Mouse (Mus musculus) right cerebral cortex, postnatal 36 days (tissue): Measurements from ENCODE around the gene Patj.

Experiments used
- DNase-seq, 2 experiments: peaks; one replicate each; pipeline ENCODE4 v3.0.0; 2022; ENCODE audit warnings: low spot score in 2 of 2, mixed read lengths in 1 of 2

Patj gene

DNA sequence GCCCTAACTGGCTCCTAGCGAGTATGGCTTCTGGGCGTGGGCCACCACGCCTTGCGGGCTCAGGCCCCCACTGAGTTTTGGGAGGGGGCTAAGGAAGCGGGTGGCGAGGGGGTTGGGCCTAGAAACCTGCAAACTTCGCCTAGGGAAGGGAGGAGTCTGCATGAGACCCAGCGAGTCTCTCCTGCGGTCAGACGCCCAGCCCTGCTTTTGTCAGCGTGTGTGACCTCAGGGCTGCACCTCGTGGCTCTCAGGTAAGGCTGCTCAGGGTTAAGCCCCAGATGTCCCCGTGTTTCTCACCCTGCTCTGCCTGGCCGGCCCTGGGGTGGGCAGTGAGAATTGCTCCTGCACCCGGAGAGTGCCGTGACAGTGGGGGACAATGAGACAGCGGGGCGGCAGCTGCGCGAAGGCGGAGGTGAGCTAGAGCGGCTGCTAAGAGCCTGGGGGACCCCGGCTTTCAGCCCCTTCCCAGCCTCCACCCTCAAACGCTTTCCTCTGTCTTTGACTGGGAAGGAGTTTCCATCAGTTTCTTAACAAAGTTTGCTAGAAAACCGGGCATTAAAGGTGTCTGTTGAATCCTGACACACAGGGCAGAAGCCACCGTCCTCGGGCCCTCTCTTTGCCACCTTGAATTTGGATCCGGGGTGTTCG is 331.1 kb downstream of the Patj start, which contains the start of gene L1td1:
Gene L1td1 (plus strand): TSS at position 145 of the 648 bp plus-strand sequence.
- no peak for DNase-seq

DNA sequence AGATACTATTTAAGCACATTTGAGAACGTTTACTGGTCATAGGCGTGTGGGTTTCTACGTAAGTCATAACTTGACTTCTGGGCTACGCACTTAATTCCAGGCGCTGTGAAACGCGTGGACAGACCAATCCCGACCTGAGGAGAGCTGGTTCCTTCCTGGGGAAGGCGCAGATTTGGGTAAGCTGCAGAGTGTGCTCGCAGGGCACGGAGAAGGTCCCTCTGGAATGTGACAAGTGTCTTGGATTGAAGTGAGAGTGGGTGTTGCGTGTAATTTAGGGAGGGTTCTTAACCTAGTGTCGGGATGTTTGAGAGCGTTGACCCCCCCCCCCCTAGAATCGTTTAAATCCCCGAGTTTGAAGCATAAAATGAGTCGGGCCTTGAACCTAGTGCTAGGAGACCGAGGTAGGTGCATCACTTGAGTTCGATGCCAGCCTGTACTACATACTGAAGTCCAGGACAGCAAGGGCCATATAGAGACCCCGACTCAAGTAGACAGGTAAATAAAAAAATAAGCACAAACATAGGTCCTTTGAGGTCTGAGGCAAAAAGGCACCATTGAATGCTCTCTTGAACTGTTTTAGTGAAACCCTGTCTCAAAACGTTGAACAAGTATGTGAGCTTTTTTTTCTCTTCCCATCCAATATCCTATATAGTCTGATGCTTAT is 331.8 kb downstream of the Patj start:
- DNase-seq, result no peak

DNA sequence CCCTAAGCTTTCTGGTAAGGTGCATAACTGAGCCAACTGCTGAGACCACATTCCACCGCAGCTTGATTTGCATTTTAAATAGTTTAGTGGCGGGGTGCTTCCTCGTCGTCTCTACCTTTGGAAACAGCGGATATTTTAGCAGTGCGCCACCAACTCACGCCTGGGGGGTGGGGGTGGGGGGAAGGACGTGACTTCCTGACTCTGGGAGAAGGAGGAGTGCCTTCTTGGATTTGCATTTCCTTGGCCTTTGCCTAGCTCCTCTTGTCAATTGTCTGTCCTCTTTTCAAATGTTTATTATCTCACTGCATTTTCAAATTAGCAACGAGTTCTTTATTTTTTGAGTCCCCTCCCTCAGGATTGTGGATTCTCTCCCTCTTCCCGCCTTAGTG is 332.4 kb downstream of the Patj start:
- no peak for DNase-seq

DNA sequence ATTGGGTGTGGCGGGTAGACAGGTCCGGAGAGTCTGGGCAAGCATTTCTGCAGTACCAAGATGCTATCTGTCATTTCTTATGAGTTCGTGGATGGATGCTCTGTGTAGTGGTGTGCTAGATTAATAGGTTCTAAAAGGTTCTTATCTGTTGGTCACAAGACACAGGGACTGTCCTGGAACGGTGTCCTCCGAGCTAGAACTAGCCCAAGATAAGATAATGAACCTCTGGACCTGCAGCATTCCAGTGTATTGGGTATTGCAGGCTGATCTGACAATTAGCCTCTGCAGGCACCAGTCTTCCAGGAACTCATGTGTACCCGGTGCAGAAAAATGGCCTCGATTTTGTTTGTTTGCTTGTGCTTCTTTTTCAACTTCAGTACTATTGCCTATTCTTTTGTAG is 333.1 kb downstream of the Patj start:
- no peak for DNase-seq

DNA sequence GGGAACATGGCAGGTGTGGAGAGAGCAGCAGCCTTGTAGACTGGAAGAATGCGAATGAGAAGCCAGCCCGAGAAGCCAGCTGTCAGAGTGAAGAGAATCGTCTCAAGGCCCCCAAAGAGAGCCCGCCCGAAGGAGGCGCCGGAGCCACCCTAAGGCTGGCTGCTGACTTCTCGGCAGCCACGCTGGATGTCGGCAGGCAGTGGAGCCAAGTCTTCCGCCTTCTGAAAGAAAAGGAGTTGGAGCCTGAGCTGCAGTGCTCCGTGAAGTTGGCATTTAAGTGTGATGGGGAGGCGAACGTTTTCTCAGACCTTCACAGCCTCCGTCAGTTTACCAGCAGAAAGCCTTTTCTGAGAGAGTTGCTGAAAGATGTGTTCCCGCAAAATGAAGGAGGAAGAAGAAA is 338.1 kb downstream of the Patj start:
- no peak for DNase-seq

DNA sequence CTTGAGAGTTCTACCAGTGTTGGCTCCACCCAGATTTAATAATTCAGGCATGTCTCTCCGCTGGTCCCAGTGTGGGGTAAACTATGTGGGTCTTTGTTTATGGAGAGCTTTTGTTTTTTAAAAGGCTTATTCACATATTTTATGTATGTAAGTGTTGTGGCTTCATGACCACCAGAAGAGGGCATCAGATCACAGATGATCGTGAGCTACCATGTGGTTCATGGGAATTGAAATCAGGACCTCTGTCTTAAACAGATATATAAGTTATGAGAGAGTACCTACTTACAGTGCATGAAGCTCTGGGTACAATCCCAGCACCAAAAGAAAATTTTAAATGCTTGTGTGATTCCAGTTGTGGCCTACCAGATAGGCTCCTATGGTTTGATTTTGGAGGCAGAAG is 344.2 kb downstream of the Patj start:
- DNase-seq, result no peak

DNA sequence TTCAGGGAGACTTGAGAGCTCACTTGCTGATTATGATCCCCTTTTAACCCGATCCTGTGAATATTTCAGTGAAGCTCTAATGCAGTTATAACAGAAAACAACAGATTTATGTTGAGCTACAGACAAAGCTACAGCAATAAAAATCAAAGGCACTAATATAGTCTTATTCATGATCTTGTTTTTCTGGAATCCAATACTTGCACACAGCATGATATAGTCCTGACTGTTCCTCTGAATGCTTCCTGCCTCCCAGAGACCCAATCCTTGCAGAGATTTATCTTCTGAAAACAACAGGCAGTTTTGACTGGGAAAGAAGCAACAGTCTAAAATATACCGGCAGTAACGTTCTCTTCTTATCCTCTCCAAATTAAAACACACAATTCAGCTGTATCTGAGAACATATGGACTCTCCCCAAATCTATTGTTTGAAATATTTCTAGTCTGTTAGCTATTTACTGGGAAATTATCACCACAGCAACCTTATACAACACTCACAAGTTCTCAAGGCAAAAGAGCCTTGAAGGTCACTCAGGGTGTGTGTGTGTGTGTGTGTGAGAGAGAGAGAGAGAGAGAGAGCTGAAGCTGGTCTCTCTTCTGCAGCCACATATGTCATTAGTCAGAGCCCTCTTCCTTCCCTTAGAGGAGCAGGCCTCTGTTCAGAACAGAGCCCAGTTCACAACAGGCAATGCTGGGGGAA is 347.8 kb downstream of the Patj start:
- no peak for DNase-seq

DNA sequence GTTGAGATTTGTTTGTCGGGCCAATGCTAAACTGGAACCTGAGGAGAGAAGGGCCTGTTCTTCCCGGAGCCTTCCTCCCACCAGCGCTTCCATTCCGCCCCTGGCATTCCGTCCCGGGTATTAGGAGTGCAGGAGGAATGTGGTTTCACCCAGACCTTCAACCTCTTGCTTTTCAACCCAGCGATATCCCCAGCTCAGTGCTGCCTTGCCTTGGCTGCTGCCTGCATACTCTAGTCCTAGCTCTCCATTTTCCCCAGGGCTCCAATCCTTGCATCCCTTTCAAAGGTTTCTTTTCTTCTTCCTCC is 348.3 kb downstream of the Patj start:
- no peak for DNase-seq

DNA sequence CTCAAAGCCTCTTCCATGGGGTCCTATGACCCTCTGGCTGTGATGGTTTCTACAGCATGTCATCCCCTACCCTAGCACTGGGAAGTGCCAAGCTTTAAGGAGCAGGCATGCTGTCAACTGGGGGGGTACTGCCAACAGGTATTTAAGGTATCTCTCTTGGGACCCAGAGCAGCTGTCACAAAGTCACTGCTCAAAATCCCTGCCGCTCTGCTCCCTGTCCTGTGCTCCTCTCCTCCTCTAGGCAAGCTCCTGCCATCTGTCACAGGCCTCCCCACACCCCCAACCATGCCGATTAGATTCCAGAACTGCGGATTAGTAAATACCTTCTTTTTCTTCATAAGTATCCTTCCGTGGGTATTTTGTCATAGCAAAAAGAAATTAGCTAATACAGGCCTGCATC is 358.9 kb downstream of the Patj start:
- no peak for DNase-seq

DNA sequence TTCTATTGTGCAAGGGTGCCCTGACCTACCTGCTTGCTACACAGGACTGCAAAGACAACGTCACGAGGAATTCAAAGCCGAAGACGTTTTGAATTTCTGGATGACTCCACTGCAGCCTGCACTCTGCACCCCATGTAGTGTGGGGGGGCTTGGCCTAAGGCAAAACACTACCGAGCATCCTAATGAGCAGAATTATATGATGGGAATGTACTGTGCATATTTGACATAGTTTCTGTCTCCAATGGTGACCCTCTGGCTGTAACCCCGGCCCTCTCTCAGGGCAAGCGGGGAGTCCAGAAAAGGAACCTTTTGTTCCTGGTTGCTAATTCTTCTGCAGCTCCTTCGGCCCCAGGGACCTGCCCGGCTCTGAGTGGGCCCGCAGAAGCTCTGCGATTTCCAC is 360.6 kb downstream of the Patj start:
- DNase-seq, result no peak

DNA sequence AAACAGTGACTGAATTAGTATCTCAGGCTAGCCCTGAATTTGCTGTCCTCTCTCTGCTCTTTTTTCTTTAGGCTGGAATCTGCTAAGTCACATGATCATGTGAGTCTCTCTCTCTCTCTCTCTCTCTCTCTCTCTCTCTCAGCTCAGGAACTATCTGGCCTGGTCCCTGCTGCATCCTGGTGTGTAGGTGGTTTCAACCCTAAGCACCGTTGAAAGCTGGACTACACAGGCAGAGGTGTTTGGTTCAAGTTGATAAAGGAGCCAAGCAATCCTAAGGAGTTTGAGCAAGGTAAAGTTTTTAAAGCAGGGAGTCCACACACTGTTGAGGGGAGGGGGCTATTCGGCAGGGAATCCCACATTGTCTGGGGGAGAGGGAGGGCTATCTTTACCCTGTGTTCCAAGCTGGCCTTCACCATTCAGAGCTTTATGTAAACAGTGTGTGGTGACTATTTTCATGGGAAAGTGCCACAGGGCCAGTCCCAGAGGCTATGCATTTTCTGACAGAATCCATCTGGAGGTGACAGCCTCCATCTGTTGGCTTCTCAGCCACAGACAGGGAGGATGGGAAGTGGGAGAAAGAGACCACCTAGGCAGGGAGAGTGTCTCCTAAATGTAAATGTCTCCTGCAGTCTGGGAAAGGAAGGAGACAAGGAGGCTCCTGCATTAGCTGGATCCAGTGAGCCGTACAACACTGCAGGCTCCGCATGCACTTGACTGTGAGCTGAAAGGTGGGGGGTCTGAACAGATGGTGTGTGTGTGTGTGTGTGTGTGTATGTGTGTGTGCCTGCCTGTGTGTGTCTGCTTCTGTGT is 362.6 kb downstream of the Patj start:
- no peak for DNase-seq

DNA sequence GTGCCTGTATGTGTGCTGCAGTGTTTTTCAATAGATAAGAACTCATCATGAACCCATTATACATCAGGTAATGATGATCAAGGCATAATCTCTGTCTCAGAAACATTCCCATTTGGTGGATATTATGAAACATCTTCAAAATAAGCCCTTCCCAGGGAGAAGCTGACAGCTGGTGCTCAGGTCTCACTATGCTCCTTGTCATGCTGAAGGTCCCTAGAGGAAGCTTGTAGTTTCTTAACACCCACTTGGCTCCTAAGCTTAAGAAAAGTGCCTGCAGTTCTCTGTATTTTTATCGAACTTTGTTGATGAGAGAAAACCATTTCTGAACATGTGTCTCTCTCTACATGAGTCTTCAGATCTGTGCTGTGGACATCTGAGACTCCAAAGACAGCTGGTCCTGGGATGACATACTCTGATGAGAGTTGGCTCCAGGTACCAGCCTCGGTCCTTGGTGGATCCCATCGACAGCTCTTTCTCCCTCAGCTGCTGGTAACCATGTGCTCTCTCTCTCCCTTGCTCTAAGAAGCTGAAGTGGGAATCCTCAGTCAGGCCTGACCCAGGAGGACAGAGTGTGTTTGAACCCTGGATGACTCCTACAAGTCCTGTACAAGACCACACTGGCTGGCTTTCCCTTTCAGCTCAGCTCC is 363.4 kb downstream of the Patj start:
- no peak for DNase-seq

DNA sequence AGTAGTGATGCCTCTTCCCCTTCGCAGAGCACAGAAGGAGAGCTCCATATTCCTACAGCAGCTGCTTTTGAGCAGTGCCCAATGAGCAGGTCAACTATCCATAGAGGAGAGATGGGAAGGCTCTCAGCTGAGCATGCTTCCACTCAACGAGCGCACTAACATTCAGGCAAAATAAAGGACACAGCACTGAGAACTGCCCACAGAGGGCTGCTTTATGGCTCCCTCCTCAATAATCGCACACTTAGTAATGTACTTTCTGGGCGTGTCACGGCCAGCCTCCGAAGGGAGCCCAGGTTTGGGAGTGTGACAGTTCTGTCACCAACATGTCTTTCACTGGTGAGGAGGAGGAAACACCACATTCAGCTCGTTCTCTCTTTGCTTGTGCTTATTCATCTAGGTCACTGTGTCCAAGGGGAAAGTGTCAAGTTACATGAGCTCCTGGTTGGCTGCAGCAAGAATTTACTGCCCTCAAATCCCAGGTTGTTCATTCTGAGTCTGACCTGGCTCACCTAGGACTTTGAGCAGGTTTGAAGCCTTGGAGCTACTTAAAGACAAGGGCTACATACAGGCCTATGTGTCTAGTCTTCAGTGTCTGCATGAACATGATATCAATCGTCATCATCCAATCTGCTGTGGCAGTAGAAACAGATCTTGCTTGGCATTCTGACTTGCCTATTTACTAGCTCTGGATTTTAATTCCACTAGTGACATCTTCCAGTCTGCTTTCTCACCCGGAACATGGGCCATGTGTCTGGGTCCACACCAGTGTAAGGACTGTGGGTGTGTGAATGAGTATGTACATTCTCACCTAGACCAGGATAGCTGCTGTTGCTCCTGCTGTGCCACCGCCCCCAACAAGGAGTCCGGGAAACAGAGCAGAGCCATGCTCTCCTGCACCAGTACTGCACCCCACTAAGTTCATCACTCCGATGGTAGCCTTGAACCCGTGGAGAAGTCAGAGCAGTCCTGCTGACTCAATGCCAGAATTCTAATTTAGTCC is 371.8 kb downstream of the Patj start:
- DNase-seq, result no peak
